Mouse (Mus musculus): ENCODE measurements around the gene Ccdc189. TPM values are rescaled to one million over a fixed set of nuclear protein-coding genes. Genes with fewer than 3 reads are reported as not detected.

The Ccdc189 gene
- polyA plus RNA-seq (2017; shearing (Covaris generic)), result 1 to 10 TPM in 1 of 2 experiments, under 1 TPM in 1; 0.82 to 1.1 TPM

GRCm38 (mm10) chr7:127588011-127588871, at the start of gene Ccdc189, which contains the start of gene Rnf40:
Gene Ccdc189, minus strand, starts transcription at chr7:127588595.
Gene Rnf40, plus strand, starts transcription at chr7:127588767.

DNA sequence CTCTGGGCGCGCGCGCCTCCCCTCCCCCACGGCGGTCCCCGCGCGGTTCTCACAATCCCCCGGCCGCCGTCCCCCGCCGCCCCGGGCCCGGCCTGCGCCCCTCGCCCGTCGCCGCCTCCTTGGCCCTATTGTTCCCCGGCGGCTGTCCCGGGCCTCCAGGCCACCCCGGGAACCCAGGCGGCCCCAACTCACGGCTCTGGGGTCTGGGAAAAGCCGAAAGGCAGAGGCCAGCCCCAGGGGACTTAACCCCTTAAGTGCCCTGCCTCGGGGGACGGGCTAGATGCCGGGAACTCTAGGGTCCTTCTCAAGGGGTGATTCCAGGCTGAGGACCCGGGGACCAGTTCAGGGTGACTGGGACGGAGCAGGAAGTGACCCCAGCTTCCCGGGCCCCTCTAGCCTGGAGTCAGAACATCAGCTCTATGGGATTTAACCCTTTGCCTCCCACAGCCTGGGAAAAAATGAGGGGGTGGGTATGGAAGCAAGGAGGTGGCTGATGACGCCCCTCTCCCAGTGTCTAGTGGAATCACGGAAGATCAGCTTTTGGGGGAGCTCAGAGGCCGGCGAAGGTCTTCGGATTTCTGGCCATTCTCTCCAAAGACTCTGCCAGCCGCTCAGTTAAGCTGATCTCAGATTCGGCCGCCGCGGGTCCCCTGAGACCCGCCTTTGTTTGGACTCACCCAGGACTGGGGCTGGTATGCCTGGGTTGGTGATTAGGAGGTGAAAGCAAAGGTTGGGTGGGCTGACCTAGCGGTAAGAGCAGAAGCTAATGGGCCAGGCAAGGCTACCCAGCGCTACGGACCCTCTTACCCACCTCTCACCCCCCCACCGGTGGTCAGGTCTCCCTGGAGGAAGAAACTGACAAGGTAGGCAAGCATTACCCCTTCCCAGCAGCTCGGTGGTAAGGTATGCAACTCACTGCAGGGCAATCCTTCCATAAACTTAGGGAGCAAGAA, 26.8 kb upstream of the Ccdc189 start, which contains the start of gene Zfp629:
Gene Zfp629, minus strand, starts transcription at position 907 of the 953 bp plus-strand sequence.

GRCm38 (mm10) chr7:127572895-127573471, 15.4 kb downstream of the Ccdc189 start, which contains the start of gene Phkg2:
Gene Phkg2, plus strand, starts transcription at chr7:127573340.

GRCm38 (mm10) chr7:127561340-127561858, 27.0 kb downstream of the Ccdc189 start, which contains the start of gene Tmem265:
Gene Tmem265, plus strand, starts transcription at chr7:127561390.

Other genes with a start within 250 kb of the Ccdc189 start
- under 1 TPM in 1 of 2 experiments, not detected in 1; 0.55 TPM for gene Zfp768, start 243.0 kb downstream of the Ccdc189 start, polyA plus RNA-seq (2017; shearing (Covaris generic))
- gene Zfp747, start 212.5 kb downstream of the Ccdc189 start, polyA plus RNA-seq (2017; shearing (Covaris generic)), result 10 to 100 TPM; 15.1 to 22.7 TPM
- 10 to 100 TPM in 1 of 2 experiments, 1 to 10 TPM in 1; 7.4 to 15.1 TPM for gene 9130019O22Rik, start 201.4 kb downstream of the Ccdc189 start, polyA plus RNA-seq (2017; shearing (Covaris generic))
- gene E430018J23Rik, start 195.0 kb downstream of the Ccdc189 start, polyA plus RNA-seq (2017; shearing (Covaris generic)), result 1 to 10 TPM; 6.3 to 6.7 TPM
- 10 to 100 TPM; 13.3 to 15.4 TPM for gene Zfp764, start 181.8 kb downstream of the Ccdc189 start, polyA plus RNA-seq (2017; shearing (Covaris generic))
- gene Zfp688, start 166.5 kb downstream of the Ccdc189 start, polyA plus RNA-seq (2017; shearing (Covaris generic)), result 10 to 100 TPM; 43.5 to 48.6 TPM
- 10 to 100 TPM in 1 of 2 experiments, 1 to 10 TPM in 1; 5.1 to 13.4 TPM for gene Zfp689, start 139.4 kb downstream of the Ccdc189 start, polyA plus RNA-seq (2017; shearing (Covaris generic))
- gene Prr14, start 129.0 kb downstream of the Ccdc189 start, polyA plus RNA-seq (2017; shearing (Covaris generic)), result 100 to 1,000 TPM; 126 to 153 TPM
- gene Fbrs, start 109.4 kb downstream of the Ccdc189 start, polyA plus RNA-seq (2017; shearing (Covaris generic)), result 10 to 100 TPM; 16.7 to 18.1 TPM
- 10 to 100 TPM; 53.0 to 56.2 TPM for gene Srcap, start 76.6 kb downstream of the Ccdc189 start, polyA plus RNA-seq (2017; shearing (Covaris generic))
- 1 to 10 TPM; 6.6 to 9.7 TPM for gene Gm42715, start 69.0 kb downstream of the Ccdc189 start, polyA plus RNA-seq (2017; shearing (Covaris generic))
- 10 to 100 TPM; 11.5 to 15.8 TPM for gene Tmem265, start 27.2 kb downstream of the Ccdc189 start, polyA plus RNA-seq (2017; shearing (Covaris generic))
- gene Phkg2, start 15.3 kb downstream of the Ccdc189 start, polyA plus RNA-seq (2017; shearing (Covaris generic)), result 100 to 1,000 TPM; 108 to 132 TPM
- gene Rnf40, start 172 bp upstream of the Ccdc189 start, polyA plus RNA-seq (2017; shearing (Covaris generic)), result 100 to 1,000 TPM; 107 to 163 TPM
- under 1 TPM in 1 of 2 experiments, not detected in 1; 0.24 TPM for gene Zfp629, start 27.2 kb upstream of the Ccdc189 start, polyA plus RNA-seq (2017; shearing (Covaris generic))
- gene Bcl7c, start 120.3 kb upstream of the Ccdc189 start, polyA plus RNA-seq (2017; shearing (Covaris generic)), result 10 to 100 TPM; 79.5 to 92.8 TPM
- under 1 TPM in 1 of 2 experiments, not detected in 1; 0.19 TPM for gene Ctf1, start 124.1 kb upstream of the Ccdc189 start, polyA plus RNA-seq (2017; shearing (Covaris generic))
- gene Ctf2, start 143.6 kb upstream of the Ccdc189 start, polyA plus RNA-seq (2017; shearing (Covaris generic)), result under 1 TPM in 1 of 2 experiments, not detected in 1; 0.21 TPM
- gene Fbxl19, start 155.9 kb upstream of the Ccdc189 start, polyA plus RNA-seq (2017; shearing (Covaris generic)), result 1 to 10 TPM in 1 of 2 experiments, under 1 TPM in 1; 0.80 to 1.0 TPM
- gene Orai3, start 181.2 kb upstream of the Ccdc189 start, polyA plus RNA-seq (2017; shearing (Covaris generic)), result 10 to 100 TPM; 20.0 to 30.8 TPM
- 1 to 10 TPM; 3.8 to 6.5 TPM for gene Setd1a, start 188.1 kb upstream of the Ccdc189 start, polyA plus RNA-seq (2017; shearing (Covaris generic))
- gene Gm49388, start 197.0 kb upstream of the Ccdc189 start, polyA plus RNA-seq (2017; shearing (Covaris generic)), result not detected
- 1 to 10 TPM; 1.6 to 6.7 TPM for gene Hsd3b7, start 212.0 kb upstream of the Ccdc189 start, polyA plus RNA-seq (2017; shearing (Covaris generic))
- gene Stx4a, start 235.7 kb upstream of the Ccdc189 start, polyA plus RNA-seq (2017; shearing (Covaris generic)), result 100 to 1,000 TPM; 147 to 189 TPM
- under 1 TPM; 0.51 to 0.56 TPM for gene Stx1b, start 236.0 kb upstream of the Ccdc189 start, polyA plus RNA-seq (2017; shearing (Covaris generic))

Measured in inflammation-experienced regulatory T-cells (primary cell).